Mouse (Mus musculus) activated CD4-positive, CD25-positive, alpha-beta regulatory T cell, adult 4 months (primary cell): ENCODE data around the gene Myh14. TPM values are rescaled to one million over a fixed set of nuclear protein-coding genes. Genes with fewer than 3 reads are reported as not detected.

Source experiments
- ATAC-seq: one replicate; pipeline ENCODE4 v1.8.0; 2017
- polyA plus RNA-seq, 2 experiments: library from polyadenylated mRNA; unstranded; fragments of 100-300 nt; shearing (Covaris generic); gene quantifications; one replicate each; pipeline ENCODE4 v1.2.1; 2017

Myh14 gene
- polyA plus RNA-seq, 2 experiments from 2014 or later, result 0.38 TPM; not detected in 1

GRCm38 (mm10) chr7:44596996-44597538, 73.6 kb downstream of the Myh14 start:
- ATAC-seq, result no peak

GRCm38 (mm10) chr7:44596051-44596450, 74.6 kb downstream of the Myh14 start:
- no peak for ATAC-seq

- no peak for ATAC-seq
These were observed 75.5 kb downstream of the Myh14 start for GRCm38 (mm10) chr7:44595131-44595561.

GRCm38 (mm10) chr7:44594291-44594690, 76.4 kb downstream of the Myh14 start:
- ATAC-seq, result no peak

- no peak for ATAC-seq
These were observed 76.9 kb downstream of the Myh14 start for GRCm38 (mm10) chr7:44593775-44594174.

- ATAC-seq, result no peak
These were observed 77.6 kb downstream of the Myh14 start for GRCm38 (mm10) chr7:44593051-44593450.

GRCm38 (mm10) chr7:44591348-44592116, 79.1 kb downstream of the Myh14 start:
- ATAC-seq, result no peak

GRCm38 (mm10) chr7:44590402-44591347, 80.0 kb downstream of the Myh14 start, which contains the start of gene Kcnc3:
Kcnc3 (plus strand) TSS chr7:44590664.
- ATAC-seq, result no peak

- no peak for ATAC-seq
These were observed 80.7 kb downstream of the Myh14 start for GRCm38 (mm10) chr7:44589946-44590345.

- no peak for ATAC-seq
These were observed 81.5 kb downstream of the Myh14 start for GRCm38 (mm10) chr7:44589149-44589548.

GRCm38 (mm10) chr7:44588338-44588737, 82.3 kb downstream of the Myh14 start:
- no peak for ATAC-seq

GRCm38 (mm10) chr7:44587676-44588075, 83.0 kb downstream of the Myh14 start:
- no peak for ATAC-seq

- no peak for ATAC-seq
These were observed 83.7 kb downstream of the Myh14 start for GRCm38 (mm10) chr7:44586930-44587329.

- ATAC-seq, result no peak
These were observed 84.1 kb downstream of the Myh14 start for GRCm38 (mm10) chr7:44586518-44586917.

GRCm38 (mm10) chr7:44585606-44586005, 85.0 kb downstream of the Myh14 start:
- ATAC-seq, result no peak

GRCm38 (mm10) chr7:44584921-44585320, 85.7 kb downstream of the Myh14 start:
- no peak for ATAC-seq

- no peak for ATAC-seq
These were observed 86.3 kb downstream of the Myh14 start for GRCm38 (mm10) chr7:44584265-44584804.

- ATAC-seq, result no peak
These were observed 87.5 kb downstream of the Myh14 start for GRCm38 (mm10) chr7:44583146-44583545.

GRCm38 (mm10) chr7:44582709-44583108, 87.9 kb downstream of the Myh14 start:
- no peak for ATAC-seq

- ATAC-seq, result no peak
These were observed 89.0 kb downstream of the Myh14 start for GRCm38 (mm10) chr7:44581637-44582036.

- ATAC-seq, result no peak
These were observed 94.3 kb downstream of the Myh14 start for GRCm38 (mm10) chr7:44576333-44576844.

GRCm38 (mm10) chr7:44572956-44573484, 97.6 kb downstream of the Myh14 start:
- no peak for ATAC-seq
